Mouse (Mus musculus) small intestine, adult 2 months (tissue): ENCODE measurements at regions not wholly inside any gene's neighbourhood (a gene's known extent, or its start where the extent isn't known, plus 50 kb on each side); places are given as distances from the start of the nearest gene placed in this dataset.

Experiments used
- CTCF ChIP-seq: fragments of 200-500 bp; IDR thresholded peaks from 2 replicates; pipeline ENCODE4 v1.5.1; 2012; ENCODE audit warnings: low read depth, mild to moderate bottlenecking, control low read depth, inconsistent platforms, low read length, moderate library complexity, mixed read lengths; ENCODE audit not compliant: insufficient replicate concordance, insufficient read length; ENCODE audit errors: extremely low read depth
- POLR2A ChIP-seq: fragments of 200-500 bp; IDR thresholded peaks from 2 replicates; pipeline ENCODE4 v1.6.1; 2012; ENCODE audit warnings: low read depth, mild to moderate bottlenecking, control low read depth, inconsistent platforms, low read length, moderate library complexity

GRCm38 (mm10) chr8:128065964-128066680 lies 292.3 kb upstream of the Nrp1 start:
- no peak for TF ChIP-seq CTCF
- TF ChIP-seq POLR2A = no peak
